Mouse (Mus musculus) erythroid progenitor cell, adult 5-6 weeks (primary cell): ENCODE data around the gene Bend3. TPM values are rescaled to one million over a fixed set of nuclear protein-coding genes. Genes with fewer than 3 reads are reported as not detected.

Experiments used
- ATAC-seq: replicated peaks from 2 replicates; pipeline ENCODE4 v1.8.0; 2016; ENCODE audit warnings: moderate number of reproducible peaks, mild to moderate bottlenecking, moderate TSS enrichment, inconsistent platforms; ENCODE audit not compliant: poor library complexity, low FRiP score, severe bottlenecking
- total RNA-seq, 2 experiments: library from RNA; stranded (forward) in 1 of 2; stranded (reverse) in 1 of 2; fragments of 150-400 nt in 1 of 2; fragments of 186-747, 209-891 nt in 1 of 2; gene quantifications; 2 replicates each; pipeline versions ENCODE4 v1.2.3 to v1.2.4; 2015 to 2017; ENCODE audit warnings: low replicate concordance in 2 of 2

The Bend3 gene
- total RNA-seq, 2 experiments from 2014 or later = 0.42 to 2.6 TPM

DNA sequence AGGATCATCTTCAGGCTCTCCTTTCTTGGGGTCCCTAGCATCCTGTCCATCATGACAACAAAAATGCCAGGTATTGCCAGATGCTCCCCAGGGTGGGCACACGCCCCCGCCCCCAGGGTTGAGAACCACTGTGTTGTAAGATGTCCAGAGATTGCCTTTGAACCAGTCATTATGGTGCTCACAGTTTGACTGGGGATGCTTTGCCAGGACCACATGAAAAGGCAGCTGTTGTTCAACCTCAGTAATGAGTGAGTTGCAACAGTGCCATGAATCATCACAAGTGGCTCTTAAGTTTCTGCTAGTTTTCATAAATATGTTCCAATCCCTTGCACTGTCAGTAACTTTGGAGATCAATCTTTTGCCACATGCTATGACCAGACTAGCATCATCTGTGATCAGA is 41.3 kb downstream of the Bend3 start:
- ATAC-seq = no peak

DNA sequence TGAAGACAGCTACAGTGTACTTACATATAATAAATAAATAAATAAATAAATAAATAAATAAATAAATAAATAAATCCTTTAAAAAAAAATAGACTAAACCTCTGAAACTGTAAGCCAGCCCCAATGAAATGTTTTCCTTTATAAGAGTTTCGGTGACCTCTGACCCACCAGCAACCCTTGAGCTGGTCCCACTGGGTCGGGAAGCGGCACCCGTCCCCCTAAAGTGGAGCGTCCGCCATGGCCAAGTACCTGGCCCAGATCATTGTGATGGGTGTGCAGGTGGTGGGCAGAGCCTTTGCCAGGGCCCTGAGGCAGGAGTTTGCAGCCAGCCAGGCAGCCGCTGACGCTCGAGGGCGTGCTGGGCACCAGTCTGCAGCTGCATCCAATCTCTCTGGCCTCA is 45.3 kb downstream of the Bend3 start, which contains the start of gene Gm9803:
Gene Gm9803 (plus strand): TSS at position 154 of the 400 bp plus-strand sequence.
- ATAC-seq = 0 out of 2 replicates have a peak, but pooled peaks have one; percentile 60

DNA sequence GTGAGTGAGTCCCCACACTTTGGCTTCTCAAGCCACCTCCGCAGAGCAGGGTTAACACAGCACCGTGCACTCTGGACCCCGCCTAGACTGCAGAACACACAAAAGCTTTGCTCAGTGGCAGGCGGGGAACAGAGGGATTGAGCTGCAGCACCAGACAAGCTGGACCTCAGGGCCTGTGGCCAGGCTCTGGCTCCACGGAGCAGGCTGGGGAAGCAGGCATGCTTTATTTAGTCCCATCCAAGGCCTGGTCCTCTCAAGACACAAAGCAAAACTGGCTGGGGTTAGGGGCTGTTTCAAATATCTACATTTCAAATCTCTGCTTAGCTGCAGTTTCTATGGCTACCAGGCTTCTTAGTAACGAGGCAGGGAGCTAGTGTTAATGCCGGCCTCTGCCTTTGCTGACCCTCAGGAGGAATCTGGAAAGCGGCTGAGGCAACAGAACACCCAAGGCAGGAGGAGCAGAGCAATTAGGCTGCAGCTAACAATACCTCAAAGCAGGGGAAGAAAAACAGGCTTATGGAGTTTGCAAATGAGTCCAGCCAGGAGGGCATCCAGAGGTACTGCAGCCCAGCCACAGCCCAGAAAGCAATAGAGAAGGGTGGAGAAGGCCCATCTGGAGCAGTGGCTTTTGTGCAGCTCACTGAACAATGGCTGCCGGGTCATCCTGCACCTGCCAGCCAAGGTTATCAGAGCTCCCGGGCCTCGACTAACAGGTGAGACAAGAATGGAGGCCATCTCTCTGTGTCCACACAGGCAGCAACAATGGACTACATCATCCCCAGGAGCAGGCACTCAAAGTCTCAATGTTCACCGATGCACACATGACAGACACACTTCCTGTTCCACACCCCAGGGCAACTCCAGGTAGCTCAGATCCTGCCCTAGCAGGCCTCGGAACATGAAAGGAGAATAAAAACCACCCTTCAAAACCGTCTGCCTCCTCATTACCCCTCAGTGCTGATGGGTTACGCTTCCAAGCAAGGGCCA is 48.9 kb downstream of the Bend3 start:
- no peak for ATAC-seq

DNA sequence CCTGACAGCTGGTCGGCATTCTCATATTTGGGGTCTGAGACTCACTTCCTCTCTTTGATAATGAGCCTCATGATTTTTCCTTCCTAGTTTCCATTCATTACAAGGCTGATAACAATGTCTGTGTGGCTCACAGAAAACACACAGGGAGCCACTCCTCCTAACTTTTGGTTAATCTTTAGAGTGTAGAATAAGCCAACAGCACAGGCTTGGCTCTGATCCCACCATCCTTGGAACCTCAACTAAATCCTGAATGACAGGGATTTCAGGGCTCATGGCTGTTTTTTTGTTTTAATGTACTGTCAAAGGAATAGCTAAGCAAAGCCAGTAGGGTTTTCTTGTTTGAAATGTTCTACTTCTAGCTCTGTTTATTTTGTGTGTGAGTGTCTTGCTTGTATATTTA is 55.8 kb downstream of the Bend3 start:
- no peak for ATAC-seq

DNA sequence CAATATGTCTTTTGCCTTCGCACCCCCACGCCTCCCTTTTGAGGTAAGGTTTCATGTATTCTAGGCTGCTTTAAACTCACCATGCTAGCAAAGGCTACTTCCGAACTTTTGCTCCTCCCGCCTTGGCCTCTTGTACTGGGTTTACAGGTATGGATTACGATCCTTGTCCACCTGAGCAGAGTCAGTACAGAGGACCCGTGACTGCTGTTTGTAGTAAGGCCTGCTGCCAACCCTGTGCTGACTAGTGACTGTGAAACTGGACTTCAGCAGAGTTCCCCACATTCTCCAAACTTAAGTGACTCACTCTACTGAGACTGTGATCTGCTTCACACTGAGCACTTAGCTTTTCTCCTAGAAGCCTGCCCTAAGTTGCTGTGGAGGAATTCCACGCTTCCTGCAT is 59.0 kb downstream of the Bend3 start:
- ATAC-seq = no peak

DNA sequence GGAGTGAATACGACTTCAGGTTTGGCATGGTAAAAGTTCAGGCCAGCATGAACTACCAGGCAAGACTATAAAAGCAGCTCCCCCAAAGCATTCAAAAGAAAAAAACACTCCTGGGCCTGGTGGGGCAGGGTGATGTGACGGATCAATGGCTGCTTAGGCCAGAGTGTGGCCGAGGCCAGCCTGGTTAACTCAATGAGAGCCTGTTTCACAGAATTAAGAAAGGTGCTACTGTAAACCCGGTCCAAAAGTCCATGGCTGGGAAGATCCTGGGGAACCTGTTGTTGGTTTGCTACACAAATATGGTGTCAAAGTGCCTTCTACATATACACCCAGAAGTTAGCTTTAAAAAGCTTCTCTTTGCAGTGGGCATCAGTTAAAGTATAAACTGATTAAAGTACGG is 60.2 kb downstream of the Bend3 start:
- no peak for ATAC-seq

DNA sequence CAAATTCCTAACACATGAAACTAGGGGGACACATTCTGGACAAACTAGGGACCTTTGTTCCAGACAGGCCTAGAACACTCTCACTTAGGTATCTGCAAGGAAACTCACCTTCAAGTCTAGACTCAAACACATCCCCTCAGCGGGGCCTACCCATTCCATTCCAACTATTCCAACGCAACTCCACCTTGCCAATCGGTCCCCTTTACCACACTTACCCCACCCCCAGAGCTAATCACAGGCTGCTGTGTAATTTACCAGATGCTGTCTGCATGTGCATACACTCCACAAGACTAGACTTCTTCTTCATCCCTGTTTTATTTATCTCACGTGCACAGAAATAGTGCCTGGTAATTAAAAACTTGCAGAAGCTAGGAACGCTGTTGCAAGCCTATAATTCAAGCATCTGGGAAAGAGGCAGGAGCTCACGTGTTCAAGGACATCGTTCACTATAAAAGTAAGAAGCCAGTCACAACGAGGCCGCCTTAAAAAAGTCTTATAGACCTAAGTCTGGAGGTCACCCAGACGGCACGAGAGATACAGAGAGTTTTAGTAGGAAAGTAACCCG is 61.2 kb downstream of the Bend3 start:
- no peak for ATAC-seq

DNA sequence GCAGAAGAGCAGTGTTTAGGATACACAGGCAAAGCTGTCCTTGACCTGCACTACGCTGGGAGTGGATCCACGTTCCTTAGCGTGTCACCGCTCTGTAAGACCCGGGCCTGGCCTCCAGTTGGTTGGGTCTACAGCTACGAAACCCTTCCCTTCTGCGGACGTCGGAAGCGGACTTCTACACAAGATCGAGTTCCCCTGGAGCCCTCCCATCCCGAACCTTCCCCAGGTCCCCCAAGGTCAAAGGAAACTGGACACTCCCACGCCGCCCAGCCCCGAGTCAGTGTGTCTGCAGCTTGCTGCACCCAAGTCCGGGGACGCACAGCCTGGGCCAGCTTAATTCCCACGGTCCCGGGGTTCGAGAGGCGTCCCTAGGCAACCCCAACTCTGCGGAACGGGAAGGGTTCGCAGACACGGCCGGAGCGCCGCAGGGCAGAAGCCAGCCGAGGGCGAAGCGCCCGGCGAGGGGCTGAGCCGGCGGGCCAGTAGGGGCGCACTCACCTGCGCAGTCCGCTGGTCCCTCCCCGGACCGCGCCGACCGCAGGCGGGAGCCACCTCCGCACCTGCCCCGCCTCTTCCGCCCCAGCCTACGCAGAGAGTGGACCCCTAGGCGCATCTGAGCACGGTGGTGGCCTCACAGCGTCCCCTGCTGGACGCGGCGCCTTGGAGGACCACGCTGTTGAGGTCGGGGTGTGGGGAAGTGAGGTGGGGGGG is 62.0 kb downstream of the Bend3 start, which contains the start of gene 1700021F05Rik:
Gene 1700021F05Rik (minus strand): TSS at position 553 of the 711 bp plus-strand sequence.
- ATAC-seq = peak; percentile 98

DNA sequence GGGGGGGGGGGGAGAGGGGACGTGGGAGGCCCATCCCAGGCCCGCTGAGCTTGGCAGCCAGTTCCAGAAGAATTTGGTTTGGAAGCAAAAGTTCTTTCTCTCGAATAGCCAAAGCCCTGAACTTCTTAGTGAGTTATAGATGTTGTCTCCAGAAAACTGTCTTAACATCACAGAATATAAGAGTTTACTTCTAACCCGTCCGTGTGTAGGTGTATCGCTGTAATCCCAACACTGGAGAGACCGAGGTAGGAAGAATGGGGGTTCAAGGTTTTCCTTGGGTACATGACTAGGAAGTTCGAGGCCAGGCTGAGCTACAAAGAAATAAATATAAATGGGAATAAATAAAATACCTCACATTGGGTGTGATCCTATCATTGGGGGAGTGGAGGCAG is 62.5 kb downstream of the Bend3 start:
- no peak for ATAC-seq

DNA sequence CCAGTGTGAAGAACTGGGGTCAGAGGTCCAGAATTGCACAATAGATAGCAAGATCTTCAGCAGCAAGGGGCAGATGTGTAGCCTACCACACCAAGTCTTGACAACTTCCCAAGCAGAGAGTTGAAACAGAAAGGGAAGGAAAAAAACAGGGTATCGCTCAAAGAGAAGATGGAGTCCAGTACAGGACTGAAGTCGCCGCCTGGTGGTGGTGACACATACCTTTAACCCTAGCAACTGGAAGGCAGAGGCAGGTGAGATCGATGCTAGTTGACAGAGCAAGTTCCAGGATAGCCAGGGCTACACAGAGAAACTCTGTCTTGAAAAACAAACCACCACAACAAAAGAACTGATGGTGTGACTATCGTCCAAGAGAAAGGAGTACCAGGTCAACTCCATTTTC is 70.8 kb downstream of the Bend3 start:
- no peak for ATAC-seq

DNA sequence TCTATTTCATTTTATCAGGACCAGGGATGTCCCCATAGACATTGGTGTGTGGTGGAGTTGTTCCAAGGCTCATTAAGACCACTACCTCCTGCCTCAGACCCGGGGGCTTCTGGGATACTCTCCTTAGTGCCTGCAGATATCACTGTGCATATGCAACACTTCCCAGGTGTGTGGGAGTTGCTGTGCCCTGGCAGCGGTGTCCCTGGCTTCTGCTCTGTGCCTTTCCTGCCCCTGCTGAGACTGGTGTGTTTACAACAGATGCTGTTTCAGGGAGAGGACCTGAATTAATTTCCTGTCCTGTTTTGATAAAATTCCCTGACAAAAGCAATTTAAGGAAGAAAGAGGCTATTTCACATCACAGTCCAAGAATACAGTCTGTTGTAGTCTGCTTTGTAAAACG is 72.3 kb downstream of the Bend3 start:
- no peak for ATAC-seq

DNA sequence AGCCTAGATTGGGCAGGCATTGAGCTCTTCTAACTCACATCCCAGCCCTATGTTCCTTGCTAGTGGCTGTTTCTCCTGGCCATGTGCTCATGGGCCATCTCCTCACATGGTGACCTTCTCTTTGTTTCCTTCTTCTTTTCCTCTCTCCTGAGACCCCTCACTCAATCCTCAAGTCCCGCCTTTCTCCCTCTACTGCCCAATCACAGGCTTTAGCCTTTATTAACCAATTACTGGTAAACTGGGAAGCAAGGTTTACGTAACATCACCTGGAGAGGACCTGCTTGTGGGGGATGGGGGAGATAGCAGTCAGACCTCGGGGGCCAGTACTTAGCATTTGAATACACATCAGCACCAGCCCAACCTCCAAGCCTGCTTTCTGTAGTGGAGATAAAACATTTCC is 72.8 kb downstream of the Bend3 start:
- no peak for ATAC-seq

DNA sequence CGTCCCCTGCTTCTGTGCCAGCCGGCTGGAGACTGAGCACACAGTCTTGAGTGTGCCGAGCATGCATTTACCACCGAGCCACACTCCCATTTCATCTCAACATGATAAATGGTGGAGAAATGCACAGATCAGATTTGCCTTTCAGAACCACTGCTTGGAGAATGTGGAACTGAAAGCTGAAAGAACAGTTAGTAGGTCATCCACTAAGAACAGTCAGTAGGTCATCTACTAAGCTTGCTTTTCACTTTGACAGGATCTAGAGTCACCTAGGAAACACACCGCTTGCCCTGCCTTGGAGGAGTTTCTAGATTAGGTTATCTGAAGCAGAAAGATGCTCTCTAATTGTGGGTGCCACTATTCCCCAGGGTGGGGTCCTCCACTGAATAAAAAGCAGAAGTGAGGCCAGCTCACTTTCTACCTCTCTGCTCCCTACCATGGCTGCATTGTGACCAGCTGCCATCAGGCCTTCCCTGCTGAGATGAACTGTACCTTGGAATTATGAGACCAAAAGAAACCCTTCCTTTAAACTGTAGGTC is 79.1 kb downstream of the Bend3 start:
- ATAC-seq = no peak

DNA sequence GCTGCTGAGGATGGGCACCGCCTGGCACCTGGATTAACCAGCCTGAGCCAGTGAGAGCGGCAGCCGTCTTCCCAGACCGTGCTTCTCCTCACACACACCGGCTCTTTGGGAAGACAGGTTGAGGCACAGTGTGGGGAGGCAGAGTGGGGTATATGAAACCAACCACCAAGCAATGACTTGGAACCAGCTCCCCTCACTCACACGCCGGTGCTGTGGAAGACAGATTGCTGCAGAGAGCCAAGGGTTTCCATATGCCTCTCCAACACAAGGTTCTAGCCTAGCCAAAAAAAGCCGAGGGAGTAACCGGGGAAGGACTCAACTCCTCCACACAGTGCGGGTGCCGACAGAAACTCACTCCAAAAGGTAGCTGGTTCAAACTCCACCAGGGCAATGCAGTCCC is 80.7 kb downstream of the Bend3 start:
- ATAC-seq = peak; percentile 34

DNA sequence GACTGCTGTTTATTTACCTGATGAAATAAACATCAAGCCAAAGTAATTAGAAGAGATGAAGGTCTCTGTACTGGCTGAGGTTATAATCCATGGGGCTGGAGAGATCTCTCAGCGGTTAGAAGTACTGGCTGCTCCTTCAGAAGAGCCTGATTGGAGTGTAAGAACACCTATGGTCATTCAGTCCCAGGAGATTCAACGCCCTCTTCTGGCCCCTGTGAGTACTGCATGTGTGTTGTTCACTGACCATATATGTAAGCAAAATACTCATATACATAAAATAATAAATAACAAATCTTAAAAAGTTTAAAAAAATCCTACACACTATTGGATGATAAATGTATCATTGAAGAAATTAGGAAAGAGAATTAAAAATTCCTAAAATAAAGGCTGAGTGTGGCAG is 82.1 kb downstream of the Bend3 start:
- ATAC-seq = no peak

DNA sequence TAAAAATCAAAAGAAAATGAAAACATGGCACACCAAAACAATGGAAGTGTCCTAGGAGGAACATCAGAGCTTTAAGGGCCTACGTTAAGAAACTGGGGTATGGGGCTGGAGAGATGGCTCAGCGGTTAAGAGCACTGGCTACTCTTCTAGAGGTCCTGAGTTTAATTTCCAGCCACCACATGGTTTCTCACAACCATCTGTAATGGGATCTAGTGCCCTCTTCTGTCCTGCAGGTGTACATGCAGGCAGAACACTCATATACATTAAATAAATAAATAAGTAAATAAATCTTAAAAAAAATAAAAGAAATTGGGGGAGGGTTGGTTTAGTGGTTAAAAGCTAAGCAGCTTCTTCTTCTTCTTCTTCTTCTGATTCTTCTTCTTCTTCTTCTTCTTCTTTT is 82.7 kb downstream of the Bend3 start:
- no peak for ATAC-seq
